Mouse (Mus musculus) stomach, embryonic 16.5 days (tissue): ENCODE data around the gene Trim58. TPM values are rescaled to one million over a fixed set of nuclear protein-coding genes. Genes with fewer than 3 reads are reported as not detected.

Experiments used
- ATAC-seq: fragments of 200-750 bp; cut with Nextera tagmentation; 2 replicates; pipeline ENCODE4 v1.8.0; 2017; ENCODE audit warnings: moderate number of reproducible peaks, moderate TSS enrichment; ENCODE audit not compliant: insufficient read depth, low FRiP score
- H3K27ac ChIP-seq: fragments of 300-500 bp; sonication (generic); 2 replicates; pipeline ENCODE4 v1.5.1; 2014; ENCODE audit warnings: low read length
- H3K27me3 ChIP-seq: fragments of 300-500 bp; sonication (generic); 2 replicates; pipeline ENCODE4 v1.6.1; 2014; ENCODE audit warnings: low read length, control low read depth, mixed read lengths; ENCODE audit not compliant: control insufficient read depth, insufficient read depth
- H3K36me3 ChIP-seq: fragments of 300-500 bp; sonication (generic); 2 replicates; pipeline ENCODE4 v1.6.1; 2014; ENCODE audit warnings: low read length; ENCODE audit not compliant: control insufficient read depth, insufficient read depth
- H3K4me1 ChIP-seq: fragments of 300-500 bp; sonication (generic); 2 replicates; pipeline ENCODE4 v1.6.1; 2014; ENCODE audit warnings: low read length, control low read depth, mixed read lengths; ENCODE audit not compliant: control insufficient read depth, insufficient read depth
- H3K4me2 ChIP-seq: fragments of 300-500 bp; sonication (generic); 2 replicates; pipeline ENCODE4 v1.6.1; 2014; ENCODE audit warnings: low read depth, low read length, mixed read lengths
- H3K4me3 ChIP-seq: fragments of 300-500 bp; sonication (generic); replicated peaks from 2 replicates; pipeline ENCODE4 v1.5.1; 2014; ENCODE audit warnings: mild to moderate bottlenecking, low read length
- H3K9ac ChIP-seq: fragments of 300-500 bp; sonication (generic); 2 replicates; pipeline ENCODE4 v1.6.1; 2014; ENCODE audit warnings: low read length
- H3K9me3 ChIP-seq: fragments of 300-500 bp; sonication (generic); replicated peaks from 2 replicates; pipeline ENCODE4 v1.6.1; 2016; ENCODE audit warnings: low read length, control low read depth; ENCODE audit not compliant: control insufficient read depth
- WGBS: fragments of 180-500 bp; shearing (Covaris S2); extraction: QIAGEN DNeasy Blood & Tissue Kit; methylation state at CpG from one replicate; pipeline ENCODE4 v1.1.7; 2014; 5-methylcytosine and 5-hydroxymethylcytosine counted together
- polyA plus RNA-seq: library from polyadenylated mRNA; unstranded; fragments of >200 nt; fragmentation: Nextera tagmentation; extraction: Ambion mirVana; gene quantifications from 2 replicates; pipeline ENCODE4 v1.2.1, GENCODE M21; 2015

The Trim58 gene
- polyA plus RNA-seq, 1 experiment from 2014 or later: 0.67 TPM

- peaks cover 9% of the 10 kb centered on the region; the same call in 1 of the 2 replicates for H3K4me1 ChIP-seq
- no peak overlapping the region for H3K27ac ChIP-seq
- ATAC-seq: no peak
- no peaks in the 10 kb centered on the region for H3K9me3 ChIP-seq
- 68% methylated on average over 3 of the region's 3 CpGs for WGBS
- H3K27me3 ChIP-seq: no peaks in the 10 kb centered on the region
- H3K9ac ChIP-seq: no peak overlapping the region
- no peak overlapping the region for H3K4me2 ChIP-seq
- no peaks in the 10 kb centered on the region for H3K36me3 ChIP-seq
- H3K4me3 ChIP-seq: no peak overlapping the region
Observed at GRCm38 (mm10) chr11:58613359-58613758, 26.9 kb upstream of the Trim58 start.

- H3K4me3 ChIP-seq: no peak overlapping the region
- H3K36me3 ChIP-seq: no peaks in the 10 kb centered on the region
- no peak overlapping the region for H3K27ac ChIP-seq
- no peaks in the 10 kb centered on the region for H3K9me3 ChIP-seq
- H3K9ac ChIP-seq: no peak overlapping the region
- peak; percentile 46; the same call in 1 of the 2 replicates for ATAC-seq
- no peak overlapping the region for H3K4me2 ChIP-seq
- peaks cover 11% of the 10 kb centered on the region; the same call in 1 of the 2 replicates for H3K4me1 ChIP-seq
- H3K27me3 ChIP-seq: no peaks in the 10 kb centered on the region
Observed at GRCm38 (mm10) chr11:58614526-58614925, 25.7 kb upstream of the Trim58 start.

DNA sequence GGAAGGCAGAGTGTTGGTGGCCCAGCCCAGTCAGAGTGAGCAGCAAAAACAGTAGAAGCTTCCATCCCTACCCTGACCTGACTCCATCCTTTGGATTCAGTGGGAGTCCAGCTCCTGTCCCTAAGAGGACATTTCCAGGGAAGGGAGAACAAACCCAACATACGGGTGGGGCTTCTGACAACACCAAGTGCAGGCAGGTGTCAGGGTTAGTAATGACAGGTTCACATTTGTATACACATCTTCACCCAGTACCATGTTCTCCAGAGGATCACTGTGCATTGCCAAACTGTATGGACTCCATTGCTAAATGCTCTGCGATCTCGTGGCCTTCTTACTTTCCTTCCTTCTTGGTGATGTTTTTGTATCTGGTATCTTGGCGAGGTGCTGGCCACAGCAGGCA is 24.3 kb upstream of the Trim58 start, which contains the start of gene 2210407C18Rik:
2210407C18Rik (minus strand) TSS at position 101 of the 400 bp plus-strand sequence.
- no peak for ATAC-seq
- Histone ChIP-seq H3K4me1 (peaks cover 11% of the 10 kb centered on the region; the same call in 1 of the 2 replicates), H3K4me2 (no peak within 1 kb of the TSS), H3K27me3 (no peaks in the 10 kb centered on the region), H3K27ac (no peak within 1 kb of the TSS), H3K36me3 (no peaks in the 10 kb centered on the region), H3K9me3 (no peaks in the 10 kb centered on the region), H3K9ac (no peak within 1 kb of the TSS), H3K4me3 (no peak within 1 kb of the TSS)
- WGBS: 91% methylated on average over 4 of the region's 4 CpGs

- 38% methylated on average over 3 of the region's 3 CpGs for WGBS
- peak; percentile 58; the same call in 1 of the 2 replicates for ATAC-seq
- Histone ChIP-seq H3K27ac (peak overlapping the region; percentile 61), H3K27me3 (no peaks in the 10 kb centered on the region), H3K4me3 (no peak overlapping the region), H3K36me3 (no peaks in the 10 kb centered on the region), H3K4me1 (peaks cover 11% of the 10 kb centered on the region; the same call in 1 of the 2 replicates), H3K9ac (no peak overlapping the region), H3K4me2 (0 out of 2 replicates have a peak overlapping the region, but pooled peaks have one; percentile 17), H3K9me3 (no peaks in the 10 kb centered on the region)
Observed at GRCm38 (mm10) chr11:58618369-58618768, 21.9 kb upstream of the Trim58 start.

GRCm38 (mm10) chr11:58618793-58619192 is 21.5 kb upstream of the Trim58 start:
- no peak overlapping the region for H3K9ac ChIP-seq
- peak overlapping the region; percentile 61 for H3K27ac ChIP-seq
- H3K4me1 ChIP-seq: peaks cover 11% of the 10 kb centered on the region; the same call in 1 of the 2 replicates
- peak; percentile 71; the same call in 1 of the 2 replicates for ATAC-seq
- H3K4me2 ChIP-seq: 0 out of 2 replicates have a peak overlapping the region, but pooled peaks have one; percentile 17
- H3K36me3 ChIP-seq: no peaks in the 10 kb centered on the region
- no peaks in the 10 kb centered on the region for H3K27me3 ChIP-seq
- 66% methylated on average over 6 of the region's 6 CpGs for WGBS
- H3K9me3 ChIP-seq: no peaks in the 10 kb centered on the region
- no peak overlapping the region for H3K4me3 ChIP-seq

DNA sequence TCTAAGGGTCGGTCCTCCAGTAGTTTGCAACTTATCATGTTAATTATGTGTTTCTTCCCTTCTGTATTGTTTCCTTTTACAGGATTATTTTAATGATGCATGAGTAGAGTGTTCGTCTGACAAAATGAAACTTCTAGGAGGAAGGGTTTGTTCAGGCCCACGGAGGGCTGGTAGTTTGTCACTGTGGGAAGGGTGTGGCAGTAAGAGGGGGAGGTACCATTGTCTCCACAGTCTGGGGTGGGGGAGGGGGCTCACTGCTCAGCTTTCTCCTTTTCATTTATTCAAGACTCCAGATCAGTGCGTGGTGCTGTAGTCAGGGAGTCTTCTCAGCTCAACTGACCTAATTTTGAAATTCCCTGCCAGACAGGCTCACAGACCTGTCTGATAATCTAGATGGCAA is 14.1 kb upstream of the Trim58 start:
- Histone ChIP-seq H3K27ac (no peak overlapping the region), H3K4me3 (no peak overlapping the region), H3K36me3 (no peaks in the 10 kb centered on the region), H3K4me1 (no peaks in the 10 kb centered on the region), H3K4me2 (no peak overlapping the region), H3K27me3 (no peaks in the 10 kb centered on the region), H3K9ac (no peak overlapping the region), H3K9me3 (no peaks in the 10 kb centered on the region)
- no peak for ATAC-seq
- 44% methylated on average over 4 of the region's 4 CpGs for WGBS

- H3K4me2 ChIP-seq: no peak within 1 kb of the TSS
- H3K4me1 ChIP-seq: no peaks in the 10 kb centered on the region
- WGBS: 72% methylated on average over 5 of the region's 5 CpGs
- no peak within 1 kb of the TSS for H3K27ac ChIP-seq
- no peaks in the 10 kb centered on the region for H3K9me3 ChIP-seq
- no peaks in the 10 kb centered on the region for H3K36me3 ChIP-seq
- H3K27me3 ChIP-seq: no peaks in the 10 kb centered on the region
- no peak for ATAC-seq
- H3K9ac ChIP-seq: no peak within 1 kb of the TSS
- H3K4me3 ChIP-seq: no peak within 1 kb of the TSS
Observed at GRCm38 (mm10) chr11:58630401-58630800, 9.9 kb upstream of the Trim58 start, which contains the start of gene Olfr323. Gene Olfr323, minus strand, starts transcription at chr11:58630501.

DNA sequence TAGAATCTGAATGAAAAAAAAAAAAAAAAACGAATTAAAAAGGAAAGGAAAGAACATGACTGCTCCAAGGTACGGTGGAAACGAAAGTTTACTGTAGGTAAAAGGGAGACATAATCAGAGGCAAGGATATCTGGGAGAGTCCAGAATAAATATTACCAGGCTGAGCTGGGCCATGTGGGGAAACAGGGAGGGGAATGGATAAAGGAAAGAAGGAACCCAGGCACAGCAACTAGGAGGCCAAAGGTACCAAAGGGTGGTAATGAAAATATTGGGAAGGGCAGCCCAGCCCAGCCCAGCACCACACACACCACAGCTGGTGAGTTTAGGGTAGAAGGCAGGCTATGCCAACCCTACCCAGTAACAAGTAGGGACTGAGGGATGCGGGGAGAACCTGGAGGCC is 5.4 kb upstream of the Trim58 start:
- Histone ChIP-seq H3K4me3 (no peak overlapping the region), H3K4me2 (no peak overlapping the region), H3K27ac (peak overlapping the region; percentile 57), H3K9ac (no peak overlapping the region), H3K9me3 (no peaks in the 10 kb centered on the region), H3K36me3 (no peaks in the 10 kb centered on the region), H3K4me1 (no peaks in the 10 kb centered on the region), H3K27me3 (no peaks in the 10 kb centered on the region)
- WGBS: 57% methylated on average over 4 of the region's 4 CpGs
- ATAC-seq: peak; percentile 72; the same call in 1 of the 2 replicates

- H3K27ac ChIP-seq: no peak overlapping the region
- no peaks in the 10 kb centered on the region for H3K9me3 ChIP-seq
- H3K4me3 ChIP-seq: no peak overlapping the region
- 16% methylated on average over 4 of the region's 4 CpGs for WGBS
- H3K4me1 ChIP-seq: peaks cover 6% of the 10 kb centered on the region; the same call in 1 of the 2 replicates
- no peak overlapping the region for H3K4me2 ChIP-seq
- H3K27me3 ChIP-seq: no peaks in the 10 kb centered on the region
- no peaks in the 10 kb centered on the region for H3K36me3 ChIP-seq
- ATAC-seq: no peak
- no peak overlapping the region for H3K9ac ChIP-seq
Observed at GRCm38 (mm10) chr11:58636376-58636977, 3.8 kb upstream of the Trim58 start.
